Mouse (Mus musculus) megakaryocyte, embryonic 14.5 days (primary cell): Measurements from ENCODE around the gene Phf21a.

Experiments used
- FLI1 ChIP-seq: IDR thresholded peaks from 2 replicates; pipeline ENCODE4 v1.6.1; 2012; ENCODE audit warnings: low read length, inconsistent platforms, mixed read lengths
- GATA1 ChIP-seq: IDR thresholded peaks from 3 replicates; pipeline ENCODE4 v1.6.1; 2012; ENCODE audit warnings: mixed read lengths, low read length, inconsistent platforms, borderline replicate concordance

- no peak for TF ChIP-seq GATA1
- no peak for TF ChIP-seq FLI1
Observed at GRCm38 (mm10) chr2:92289335-92289734, 196.4 kb downstream of the Phf21a start.
